Mouse (Mus musculus) leukemia stem cell, adult 10-12 weeks (primary cell): ENCODE measurements around the gene Magea3. TPM values are rescaled to one million over a fixed set of nuclear protein-coding genes. Genes with fewer than 3 reads are reported as not detected.

Source experiments
- polyA plus RNA-seq: library from polyadenylated mRNA; stranded (reverse); fragments of >175 nt; gene quantifications from 2 replicates; pipeline ENCODE4 v1.2.3, GENCODE M21; 2012; ENCODE audit warnings: low replicate concordance

Gene Magea3
- not detected in 2 replicates for polyA plus RNA-seq

DNA sequence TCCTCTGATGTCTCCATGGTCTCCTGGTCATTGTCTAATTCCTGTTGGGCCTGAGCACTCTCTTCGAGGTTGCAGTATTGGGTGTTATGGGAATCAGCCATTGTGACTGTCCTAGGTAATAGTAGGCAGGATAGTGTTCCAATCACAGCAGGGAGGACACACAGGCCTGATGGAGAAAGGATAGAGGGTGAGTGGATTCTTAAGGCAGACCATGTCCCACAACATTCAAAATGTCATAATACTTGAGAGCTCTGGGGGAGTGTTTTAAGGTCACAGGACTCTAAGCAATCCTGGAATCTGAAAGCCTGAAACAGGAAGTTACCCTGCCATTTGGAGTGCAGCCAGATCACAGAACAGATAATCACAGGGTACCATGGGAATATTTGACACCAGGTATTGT lies at the start of gene Magea3:
TSS of gene Magea3 (minus strand) at position 101 of the 400 bp plus-strand sequence.

DNA sequence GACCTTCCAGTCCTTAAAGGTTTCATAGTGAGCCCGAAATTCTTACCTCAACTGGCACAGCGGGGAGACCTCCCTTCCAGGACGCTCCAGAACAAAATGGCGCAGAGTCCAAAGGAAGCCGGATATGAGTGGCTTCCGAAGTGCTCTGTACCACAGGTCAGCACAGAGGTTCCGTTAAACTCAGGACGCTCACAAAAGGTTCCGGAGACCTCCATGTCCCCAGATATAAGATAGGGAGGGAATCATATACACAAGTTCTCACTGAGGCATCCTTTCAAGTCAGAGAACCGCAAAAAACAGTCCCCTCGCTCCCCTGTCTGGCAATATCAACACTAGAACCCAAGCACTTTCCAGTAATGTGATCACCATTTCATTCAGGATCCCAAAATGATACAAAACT lies 46.4 kb upstream of the Magea3 start, which contains the start of gene Magea8:
TSS of gene Magea8 (minus strand) at position 101 of the 400 bp plus-strand sequence.

GRCm38 (mm10) chrX:154935887-154936286 lies 13.4 kb downstream of the Magea3 start, which contains the start of gene Magea6:
TSS of gene Magea6 (minus strand) at chrX:154935987.

Other genes starting within 250 kb of the Magea3 start
- gene Cldn34b1, start 59.2 kb downstream of the Magea3 start, polyA plus RNA-seq: not detected in 2 replicates
- not detected in 2 replicates for gene Magea6, start 13.5 kb downstream of the Magea3 start, polyA plus RNA-seq
- not detected in 2 replicates for gene Magea8, start 46.3 kb upstream of the Magea3 start, polyA plus RNA-seq
- not detected in 2 replicates for gene Magea5, start 113.6 kb upstream of the Magea3 start, polyA plus RNA-seq
- not detected in 2 replicates for gene Magea1, start 140.3 kb upstream of the Magea3 start, polyA plus RNA-seq
- not detected in 2 replicates for gene Magea2, start 144.2 kb upstream of the Magea3 start, polyA plus RNA-seq
- not detected in 2 replicates for gene Cldn34b2, start 178.9 kb upstream of the Magea3 start, polyA plus RNA-seq